Mouse (Mus musculus) lung, adult 2 months (tissue): ENCODE measurements around the gene Col5a1. TPM values are rescaled to one million over a fixed set of nuclear protein-coding genes. Genes with fewer than 3 reads are reported as not detected.

ENCODE experiments used
- DNase-seq: peaks from one replicate; pipeline ENCODE4 v3.0.0; 2022
- H3K4me1 ChIP-seq: fragments of 200-500 bp; 2 replicates; pipeline ENCODE4 v1.6.1; 2011; ENCODE audit warnings: low read length; ENCODE audit not compliant: control insufficient read depth, insufficient read depth
- H3K4me3 ChIP-seq: fragments of 200-500 bp; replicated peaks from 2 replicates; pipeline ENCODE3; 2011; ENCODE audit warnings: low read depth, mild to moderate bottlenecking, control low read depth, low read length; ENCODE audit errors: extremely low read depth
- CTCF ChIP-seq: fragments of 200-500 bp; IDR thresholded peaks from 2 replicates; pipeline ENCODE4 v1.5.1; 2011; ENCODE audit warnings: mild to moderate bottlenecking, low read length, control low read depth; ENCODE audit not compliant: insufficient read depth
- POLR2A ChIP-seq: fragments of 200-500 bp; IDR thresholded peaks from 2 replicates; pipeline ENCODE4 v1.6.1; 2011; ENCODE audit warnings: low read depth, mild to moderate bottlenecking, control low read depth, low read length, borderline replicate concordance; ENCODE audit errors: extremely low read depth
- WGBS: fragments of 180-500 bp; shearing (Covaris S2); methylation state at CpG from one replicate; pipeline ENCODE4 v1.1.7; 2018; 5-methylcytosine and 5-hydroxymethylcytosine counted together
- polyA plus RNA-seq: library from polyadenylated mRNA; depleted of rRNA; stranded (reverse); fragments of >200 nt; gene quantifications from 2 replicates; pipeline ENCODE4 v1.2.3, GENCODE M21; 2012

Gene Col5a1
- polyA plus RNA-seq, 1 experiment = 18.8 TPM

GRCm38 (mm10) chr2:27910501-27910900 lies 24.3 kb downstream of the Col5a1 start:
- Histone ChIP-seq H3K4me1 (no peaks in the 10 kb centered on the region), H3K4me3 (no peak overlapping the region)
- WGBS = 89% methylated on average over 3 of the region's 3 CpGs
- TF ChIP-seq CTCF (no peak), POLR2A (no peak)
- DNase-seq = no peak

- 31% methylated on average over 1 of the region's 1 CpGs for WGBS
- H3K4me3 ChIP-seq = no peak overlapping the region
- H3K4me1 ChIP-seq = no peaks in the 10 kb centered on the region
- no peak for TF ChIP-seq POLR2A
- no peak for TF ChIP-seq CTCF
- no peak for DNase-seq
These were observed 26.5 kb downstream of the Col5a1 start for GRCm38 (mm10) chr2:27912546-27913275.

- Histone ChIP-seq H3K4me3 (no peak overlapping the region), H3K4me1 (no peaks in the 10 kb centered on the region; the same call in 1 of the 2 replicates)
- no peak for DNase-seq
- WGBS = 57% methylated on average over 4 of the region's 4 CpGs
- TF ChIP-seq POLR2A (no peak), CTCF (peak; percentile 61; the same call in 1 of the 2 replicates)
These were observed 29.5 kb downstream of the Col5a1 start for GRCm38 (mm10) chr2:27915726-27916125.

- no peak for TF ChIP-seq CTCF
- no peak for TF ChIP-seq POLR2A
- 34% methylated on average over 2 of the region's 2 CpGs for WGBS
- no peaks in the 10 kb centered on the region; the same call in 1 of the 2 replicates for H3K4me1 ChIP-seq
- no peak overlapping the region for H3K4me3 ChIP-seq
- no peak for DNase-seq
These were observed 30.1 kb downstream of the Col5a1 start for GRCm38 (mm10) chr2:27916316-27916715.

GRCm38 (mm10) chr2:27917177-27917576 lies 31.0 kb downstream of the Col5a1 start:
- 94% methylated on average over 3 of the region's 3 CpGs for WGBS
- no peaks in the 10 kb centered on the region; the same call in 1 of the 2 replicates for H3K4me1 ChIP-seq
- DNase-seq = no peak
- H3K4me3 ChIP-seq = no peak overlapping the region
- TF ChIP-seq POLR2A (no peak), CTCF (no peak)

- WGBS = 74% methylated on average over 7 of the region's 7 CpGs
- no peak for TF ChIP-seq CTCF
- no peak for TF ChIP-seq POLR2A
- Histone ChIP-seq H3K4me3 (no peak overlapping the region), H3K4me1 (no peaks in the 10 kb centered on the region; the same call in 1 of the 2 replicates)
- no peak for DNase-seq
These were observed 31.9 kb downstream of the Col5a1 start for GRCm38 (mm10) chr2:27918106-27918505.

GRCm38 (mm10) chr2:27919309-27919850 lies 33.2 kb downstream of the Col5a1 start:
- WGBS = 88% methylated on average over 6 of the region's 6 CpGs
- DNase-seq = no peak
- TF ChIP-seq POLR2A (no peak), CTCF (no peak)
- H3K4me3 ChIP-seq = no peak overlapping the region
- H3K4me1 ChIP-seq = no peaks in the 10 kb centered on the region; the same call in 1 of the 2 replicates

- no peak for DNase-seq
- Histone ChIP-seq H3K4me3 (no peak overlapping the region), H3K4me1 (no peaks in the 10 kb centered on the region; the same call in 1 of the 2 replicates)
- WGBS = 79% methylated on average over 8 of the region's 8 CpGs
- TF ChIP-seq CTCF = no peak
- TF ChIP-seq POLR2A = no peak
These were observed 35.8 kb downstream of the Col5a1 start for GRCm38 (mm10) chr2:27922053-27922452.

GRCm38 (mm10) chr2:27923718-27924117 lies 37.5 kb downstream of the Col5a1 start:
- no peak for DNase-seq
- H3K4me1 ChIP-seq = no peaks in the 10 kb centered on the region
- WGBS = 76% methylated on average over 6 of the region's 6 CpGs
- no peak overlapping the region for H3K4me3 ChIP-seq
- TF ChIP-seq POLR2A (no peak), CTCF (no peak)

- DNase-seq = no peak
- WGBS = 80% methylated on average over 3 of the region's 3 CpGs
- H3K4me3 ChIP-seq = no peak overlapping the region
- no peak for TF ChIP-seq CTCF
- TF ChIP-seq POLR2A = no peak
- no peaks in the 10 kb centered on the region for H3K4me1 ChIP-seq
These were observed 38.2 kb downstream of the Col5a1 start for GRCm38 (mm10) chr2:27924463-27924862.
